Mouse (Mus musculus) hindlimb bud, embryonic 11.5 days (tissue): Measurements from ENCODE around the gene Gin1.

Source experiments
- DNase-seq: peaks from one replicate; pipeline ENCODE4 v3.0.0-alpha.2; 2012; ENCODE audit warnings: low read depth, low spot score; ENCODE audit errors: extremely low spot score

Gin1 gene

GRCm38 (mm10) chr1:97785685-97786393 is 15.9 kb downstream of the Gin1 start:
- DNase-seq, result no peak

- no peak for DNase-seq
Measured at GRCm38 (mm10) chr1:97787674-97788073, 17.7 kb downstream of the Gin1 start.

- DNase-seq, result no peak
Measured at GRCm38 (mm10) chr1:97788490-97788889, 18.5 kb downstream of the Gin1 start.

- no peak for DNase-seq
Measured at GRCm38 (mm10) chr1:97794110-97794509, 24.1 kb downstream of the Gin1 start.

GRCm38 (mm10) chr1:97795936-97796335 is 26.0 kb downstream of the Gin1 start:
- no peak for DNase-seq

- no peak for DNase-seq
Measured at GRCm38 (mm10) chr1:97802207-97802902, 32.4 kb downstream of the Gin1 start.

- DNase-seq, result no peak
Measured at GRCm38 (mm10) chr1:97804520-97804919, 34.5 kb downstream of the Gin1 start.

GRCm38 (mm10) chr1:97809255-97809912 is 39.4 kb downstream of the Gin1 start:
- no peak for DNase-seq

GRCm38 (mm10) chr1:97821282-97821681 is 51.3 kb downstream of the Gin1 start:
- DNase-seq, result no peak

GRCm38 (mm10) chr1:97822203-97822602 is 52.2 kb downstream of the Gin1 start:
- no peak for DNase-seq

- DNase-seq, result no peak
Measured at GRCm38 (mm10) chr1:97822904-97823303, 52.9 kb downstream of the Gin1 start.

GRCm38 (mm10) chr1:97827566-97827965 is 57.6 kb downstream of the Gin1 start:
- DNase-seq, result no peak

- no peak for DNase-seq
Measured at GRCm38 (mm10) chr1:97828087-97828486, 58.1 kb downstream of the Gin1 start.

GRCm38 (mm10) chr1:97833466-97834353 is 63.7 kb downstream of the Gin1 start:
- DNase-seq, result no peak

GRCm38 (mm10) chr1:97834354-97834822 is 64.4 kb downstream of the Gin1 start:
- no peak for DNase-seq
